Mouse (Mus musculus): ENCODE measurements around the gene 7530416G11Rik. TPM values are rescaled to one million over a fixed set of nuclear protein-coding genes. Genes with fewer than 3 reads are reported as not detected.

The 7530416G11Rik gene
- polyA plus RNA-seq (2015; fragmentation: Nextera tagmentation; extraction: Ambion mirVana): not detected in 2 replicates

GRCm38 (mm10) chr15:85503127-85503526 lies at the start of gene 7530416G11Rik:
TSS of gene 7530416G11Rik (minus strand) at chr15:85503227.
- Histone ChIP-seq H3K4me2 (ENCODE audit: low read length) (no peak within 1 kb of the TSS), H3K27me3 (ENCODE audit: control insufficient read depth, insufficient read depth, low read depth, low read length) (no peaks in the 10 kb centered on the region), H3K27ac (ENCODE audit: low read length) (no peak within 1 kb of the TSS), H3K4me3 (ENCODE audit: low read depth, low read length) (no peak within 1 kb of the TSS), H3K36me3 (ENCODE audit: control insufficient read depth, insufficient read depth, low read length) (no peaks in the 10 kb centered on the region), H3K9me3 (replicated peaks; ENCODE audit: control insufficient read depth, low read length, poor library complexity, severe bottlenecking) (no peaks in the 10 kb centered on the region), H3K4me1 (ENCODE audit: control insufficient read depth, insufficient read depth, low read length) (no peaks in the 10 kb centered on the region; the same call in 1 of the 2 replicates), H3K9ac (ENCODE audit: low read depth, low read length) (no peak within 1 kb of the TSS)
- WGBS: 90% methylated on average over 8 of the region's 8 CpGs
- ATAC-seq: no peak

GRCm38 (mm10) chr15:85546500-85546899 lies 43.5 kb upstream of the 7530416G11Rik start:
- no peak for ATAC-seq
- no peaks in the 10 kb centered on the region for H3K36me3 ChIP-seq (ENCODE audit: control insufficient read depth, insufficient read depth, low read length)
- H3K27ac ChIP-seq (ENCODE audit: low read length): no peak overlapping the region
- 85% methylated on average over 4 of the region's 4 CpGs for WGBS
- no peak overlapping the region for H3K4me2 ChIP-seq (ENCODE audit: low read length)
- H3K9me3 ChIP-seq (replicated peaks; ENCODE audit: control insufficient read depth, low read length, poor library complexity, severe bottlenecking): no peaks in the 10 kb centered on the region
- H3K27me3 ChIP-seq (ENCODE audit: control insufficient read depth, insufficient read depth, low read depth, low read length): no peaks in the 10 kb centered on the region
- no peak overlapping the region for H3K4me3 ChIP-seq (ENCODE audit: low read depth, low read length)
- H3K4me1 ChIP-seq (ENCODE audit: control insufficient read depth, insufficient read depth, low read length): no peaks in the 10 kb centered on the region
- H3K9ac ChIP-seq (ENCODE audit: low read depth, low read length): no peak overlapping the region

- 84% methylated on average over 5 of the region's 5 CpGs for WGBS
- H3K4me3 ChIP-seq (ENCODE audit: low read depth, low read length): no peak overlapping the region
- no peak overlapping the region for H3K9ac ChIP-seq (ENCODE audit: low read depth, low read length)
- no peak for ATAC-seq
- no peaks in the 10 kb centered on the region for H3K4me1 ChIP-seq (ENCODE audit: control insufficient read depth, insufficient read depth, low read length)
- no peak overlapping the region for H3K27ac ChIP-seq (ENCODE audit: low read length)
- H3K36me3 ChIP-seq (ENCODE audit: control insufficient read depth, insufficient read depth, low read length): no peaks in the 10 kb centered on the region
- no peak overlapping the region for H3K4me2 ChIP-seq (ENCODE audit: low read length)
- H3K9me3 ChIP-seq (replicated peaks; ENCODE audit: control insufficient read depth, low read length, poor library complexity, severe bottlenecking): no peaks in the 10 kb centered on the region
- no peaks in the 10 kb centered on the region for H3K27me3 ChIP-seq (ENCODE audit: control insufficient read depth, insufficient read depth, low read depth, low read length)
Measured at GRCm38 (mm10) chr15:85545369-85545768, 42.3 kb upstream of the 7530416G11Rik start.

- H3K9me3 ChIP-seq (replicated peaks; ENCODE audit: control insufficient read depth, low read length, poor library complexity, severe bottlenecking): no peaks in the 10 kb centered on the region
- H3K27ac ChIP-seq (ENCODE audit: low read length): no peak overlapping the region
- H3K36me3 ChIP-seq (ENCODE audit: control insufficient read depth, insufficient read depth, low read length): no peaks in the 10 kb centered on the region
- WGBS: 60% methylated on average over 11 of the region's 11 CpGs
- no peaks in the 10 kb centered on the region for H3K27me3 ChIP-seq (ENCODE audit: control insufficient read depth, insufficient read depth, low read depth, low read length)
- no peak for ATAC-seq
- H3K4me1 ChIP-seq (ENCODE audit: control insufficient read depth, insufficient read depth, low read length): no peaks in the 10 kb centered on the region
- no peak overlapping the region for H3K4me2 ChIP-seq (ENCODE audit: low read length)
- peak overlapping the region; percentile 16; the same call in 1 of the 2 replicates for H3K9ac ChIP-seq (ENCODE audit: low read depth, low read length)
- no peak overlapping the region for H3K4me3 ChIP-seq (ENCODE audit: low read depth, low read length)
Measured at GRCm38 (mm10) chr15:85538170-85538569, 35.1 kb upstream of the 7530416G11Rik start.

GRCm38 (mm10) chr15:85537151-85537550 lies 34.1 kb upstream of the 7530416G11Rik start:
- Histone ChIP-seq H3K4me1 (ENCODE audit: control insufficient read depth, insufficient read depth, low read length) (no peaks in the 10 kb centered on the region), H3K4me2 (ENCODE audit: low read length) (no peak overlapping the region), H3K9ac (ENCODE audit: low read depth, low read length) (no peak overlapping the region), H3K36me3 (ENCODE audit: control insufficient read depth, insufficient read depth, low read length) (no peaks in the 10 kb centered on the region), H3K27me3 (ENCODE audit: control insufficient read depth, insufficient read depth, low read depth, low read length) (no peaks in the 10 kb centered on the region), H3K27ac (ENCODE audit: low read length) (no peak overlapping the region), H3K4me3 (ENCODE audit: low read depth, low read length) (no peak overlapping the region), H3K9me3 (replicated peaks; ENCODE audit: control insufficient read depth, low read length, poor library complexity, severe bottlenecking) (no peaks in the 10 kb centered on the region)
- WGBS: 86% methylated on average over 25 of the region's 25 CpGs
- no peak for ATAC-seq

GRCm38 (mm10) chr15:85534646-85535045 lies 31.6 kb upstream of the 7530416G11Rik start:
- no peaks in the 10 kb centered on the region for H3K9me3 ChIP-seq (replicated peaks; ENCODE audit: control insufficient read depth, low read length, poor library complexity, severe bottlenecking)
- ATAC-seq: no peak
- H3K4me1 ChIP-seq (ENCODE audit: control insufficient read depth, insufficient read depth, low read length): no peaks in the 10 kb centered on the region
- 87% methylated on average over 6 of the region's 6 CpGs for WGBS
- no peaks in the 10 kb centered on the region for H3K27me3 ChIP-seq (ENCODE audit: control insufficient read depth, insufficient read depth, low read depth, low read length)
- H3K27ac ChIP-seq (ENCODE audit: low read length): no peak overlapping the region
- no peak overlapping the region for H3K4me2 ChIP-seq (ENCODE audit: low read length)
- no peak overlapping the region for H3K4me3 ChIP-seq (ENCODE audit: low read depth, low read length)
- H3K36me3 ChIP-seq (ENCODE audit: control insufficient read depth, insufficient read depth, low read length): no peaks in the 10 kb centered on the region
- H3K9ac ChIP-seq (ENCODE audit: low read depth, low read length): no peak overlapping the region

GRCm38 (mm10) chr15:85534215-85534614 lies 31.2 kb upstream of the 7530416G11Rik start:
- ATAC-seq: no peak
- 72% methylated on average over 8 of the region's 8 CpGs for WGBS

GRCm38 (mm10) chr15:85532063-85532462 lies 29.0 kb upstream of the 7530416G11Rik start:
- WGBS: 84% methylated on average over 3 of the region's 3 CpGs
- no peaks in the 10 kb centered on the region for H3K4me1 ChIP-seq (ENCODE audit: control insufficient read depth, insufficient read depth, low read length)
- H3K9ac ChIP-seq (ENCODE audit: low read depth, low read length): no peak overlapping the region
- H3K36me3 ChIP-seq (ENCODE audit: control insufficient read depth, insufficient read depth, low read length): no peaks in the 10 kb centered on the region
- no peak overlapping the region for H3K27ac ChIP-seq (ENCODE audit: low read length)
- H3K4me3 ChIP-seq (ENCODE audit: low read depth, low read length): no peak overlapping the region
- H3K27me3 ChIP-seq (ENCODE audit: control insufficient read depth, insufficient read depth, low read depth, low read length): no peaks in the 10 kb centered on the region
- H3K9me3 ChIP-seq (replicated peaks; ENCODE audit: control insufficient read depth, low read length, poor library complexity, severe bottlenecking): no peaks in the 10 kb centered on the region
- no peak overlapping the region for H3K4me2 ChIP-seq (ENCODE audit: low read length)
- no peak for ATAC-seq

More at GRCm38 (mm10) chr15:85534215-85534614, 31.2 kb upstream of the 7530416G11Rik start:
- H3K4me2 ChIP-seq (ENCODE audit: low read length): no peak overlapping the region
- H3K36me3 ChIP-seq (ENCODE audit: control insufficient read depth, insufficient read depth, low read length): no peaks in the 10 kb centered on the region
- H3K9me3 ChIP-seq (replicated peaks; ENCODE audit: control insufficient read depth, low read length, poor library complexity, severe bottlenecking): no peaks in the 10 kb centered on the region
- H3K4me3 ChIP-seq (ENCODE audit: low read depth, low read length): no peak overlapping the region
- no peak overlapping the region for H3K9ac ChIP-seq (ENCODE audit: low read depth, low read length)
- H3K4me1 ChIP-seq (ENCODE audit: control insufficient read depth, insufficient read depth, low read length): no peaks in the 10 kb centered on the region
- H3K27me3 ChIP-seq (ENCODE audit: control insufficient read depth, insufficient read depth, low read depth, low read length): no peaks in the 10 kb centered on the region
- no peak overlapping the region for H3K27ac ChIP-seq (ENCODE audit: low read length)

- Histone ChIP-seq H3K36me3 (ENCODE audit: control insufficient read depth, insufficient read depth, low read length) (no peaks in the 10 kb centered on the region), H3K9ac (ENCODE audit: low read depth, low read length) (no peak overlapping the region), H3K4me1 (ENCODE audit: control insufficient read depth, insufficient read depth, low read length) (no peaks in the 10 kb centered on the region), H3K9me3 (replicated peaks; ENCODE audit: control insufficient read depth, low read length, poor library complexity, severe bottlenecking) (no peaks in the 10 kb centered on the region), H3K4me3 (ENCODE audit: low read depth, low read length) (no peak overlapping the region), H3K27ac (ENCODE audit: low read length) (no peak overlapping the region), H3K27me3 (ENCODE audit: control insufficient read depth, insufficient read depth, low read depth, low read length) (no peaks in the 10 kb centered on the region), H3K4me2 (ENCODE audit: low read length) (no peak overlapping the region)
- no peak for ATAC-seq
- 70% methylated on average over 3 of the region's 3 CpGs for WGBS
Measured at GRCm38 (mm10) chr15:85529911-85530310, 26.9 kb upstream of the 7530416G11Rik start.
